Mouse (Mus musculus): ENCODE data around the gene Bmp5.

DNA sequence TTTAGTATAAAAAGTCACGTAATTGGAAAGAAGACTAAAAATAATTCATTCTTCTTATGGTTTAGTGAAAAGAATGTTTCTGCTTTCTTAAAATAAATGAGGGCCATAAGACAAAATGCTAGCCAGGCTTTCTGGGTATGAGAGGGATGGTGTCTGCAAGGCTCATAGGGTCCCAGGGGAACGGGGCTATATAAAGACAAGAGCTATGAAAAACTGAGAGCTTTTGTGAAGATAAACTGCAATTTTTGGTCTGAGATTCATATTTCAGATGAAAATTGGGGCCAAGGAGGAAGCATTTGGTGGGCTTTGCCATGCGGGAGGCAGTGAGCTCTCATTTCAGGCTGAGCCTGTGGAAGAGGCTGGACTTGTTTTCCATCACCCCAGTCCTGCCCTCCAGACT lies 83.0 kb downstream of the Bmp5 start:
- TF ChIP-seq CTCF (IDR thresholded peaks at IDR 0.05; ENCODE audit: borderline replicate concordance, extremely low read depth, insufficient read depth, insufficient read length) (no peak), POLR2A (IDR thresholded peaks at IDR 0.05; ENCODE audit: borderline replicate concordance, extremely low read depth, insufficient read depth, insufficient read length, poor library complexity, severe bottlenecking) (no peak)

Data from brain, embryonic 14.5 days (tissue).